Mouse (Mus musculus): ENCODE data around the gene Map4k1. TPM values are rescaled to one million over a fixed set of nuclear protein-coding genes. Genes with fewer than 3 reads are reported as not detected.

The Map4k1 gene
- polyA plus RNA-seq, 1 experiment: 27.4 TPM

GRCm38 (mm10) chr7:29044302-29044701 is 62.5 kb downstream of the Map4k1 start:
- 79% methylated on average over 9 of the region's 9 CpGs for WGBS
- no peak for DNase-seq (ENCODE audit: low read depth, low spot score)

GRCm38 (mm10) chr7:29046533-29046932 is 64.7 kb downstream of the Map4k1 start:
- no peak for DNase-seq (ENCODE audit: low read depth, low spot score)
- WGBS: 9% methylated on average over 12 of the region's 12 CpGs

GRCm38 (mm10) chr7:29048070-29048469 is 66.2 kb downstream of the Map4k1 start:
- 86% methylated on average over 3 of the region's 3 CpGs for WGBS

GRCm38 (mm10) chr7:29048615-29049014 is 66.8 kb downstream of the Map4k1 start:
- no peak for DNase-seq (ENCODE audit: low read depth, low spot score)
- 76% methylated on average over 11 of the region's 11 CpGs for WGBS

More at GRCm38 (mm10) chr7:29048070-29048469, 66.2 kb downstream of the Map4k1 start:
- DNase-seq (ENCODE audit: low read depth, low spot score): no peak

GRCm38 (mm10) chr7:29050797-29051196 is 68.9 kb downstream of the Map4k1 start:
- WGBS: 64% methylated on average over 2 of the region's 2 CpGs
- no peak for DNase-seq (ENCODE audit: low read depth, low spot score)

- no peak for DNase-seq (ENCODE audit: low read depth, low spot score)
- WGBS: 5% methylated on average over 19 of the region's 19 CpGs
These were observed 71.0 kb downstream of the Map4k1 start for GRCm38 (mm10) chr7:29052821-29053220.

Other genes with a start within 250 kb of the Map4k1 start
- 67.1 and 70.6 TPM in 2 replicates for gene Mrps12, start 240.2 kb upstream of the Map4k1 start, polyA plus RNA-seq (2012; rRNA removed)
- 25.0 and 27.4 TPM in 2 replicates for gene Sars2, start 240.1 kb upstream of the Map4k1 start, polyA plus RNA-seq (2012; rRNA removed)
- not detected in 2 replicates for gene Ccer2, start 225.9 kb upstream of the Map4k1 start, polyA plus RNA-seq (2012; rRNA removed)
- 40.2 and 53.9 TPM in 2 replicates for gene Sirt2, start 215.3 kb upstream of the Map4k1 start, polyA plus RNA-seq (2012; rRNA removed)
- 56.7 and 72.9 TPM in 2 replicates for gene Nfkbib, start 214.5 kb upstream of the Map4k1 start, polyA plus RNA-seq (2012; rRNA removed)
- gene Rinl, start 193.1 kb upstream of the Map4k1 start, polyA plus RNA-seq (2012; rRNA removed): 6.4 and 7.5 TPM in 2 replicates
- 273 and 275 TPM in 2 replicates for gene Hnrnpl, start 173.5 kb upstream of the Map4k1 start, polyA plus RNA-seq (2012; rRNA removed)
- 244 and 306 TPM in 2 replicates for gene Ech1, start 156.8 kb upstream of the Map4k1 start, polyA plus RNA-seq (2012; rRNA removed)
- 4,043 and 4,779 TPM in 2 replicates for gene Lgals4, start 148.2 kb upstream of the Map4k1 start, polyA plus RNA-seq (2012; rRNA removed)
- gene Lgals7, start 118.2 kb upstream of the Map4k1 start, polyA plus RNA-seq (2012; rRNA removed): 0.59 and 1.9 TPM in 2 replicates
- 0.14 and 0.22 TPM in 2 replicates for gene Capn12, start 100.6 kb upstream of the Map4k1 start, polyA plus RNA-seq (2012; rRNA removed)
- gene Actn4, start 19.7 kb upstream of the Map4k1 start, polyA plus RNA-seq (2012; rRNA removed): 542 and 776 TPM in 2 replicates
- 281 and 323 TPM in 2 replicates for gene Eif3k, start 186 bp upstream of the Map4k1 start, polyA plus RNA-seq (2012; rRNA removed)
- gene Ryr1, start 143.1 kb downstream of the Map4k1 start, polyA plus RNA-seq (2012; rRNA removed): 0.09 and 0.11 TPM in 2 replicates
- gene Rasgrp4, start 152.8 kb downstream of the Map4k1 start, polyA plus RNA-seq (2012; rRNA removed): 2.1 and 2.9 TPM in 2 replicates
- gene Fam98c, start 174.2 kb downstream of the Map4k1 start, polyA plus RNA-seq (2012; rRNA removed): 115 and 131 TPM in 2 replicates
- 0.40 and 0.47 TPM in 2 replicates for gene Ggn, start 188.2 kb downstream of the Map4k1 start, polyA plus RNA-seq (2012; rRNA removed)
- gene Spred3, start 188.4 kb downstream of the Map4k1 start, polyA plus RNA-seq (2012; rRNA removed): 1.1 and 1.8 TPM in 2 replicates
- 201 and 229 TPM in 2 replicates for gene Psmd8, start 198.7 kb downstream of the Map4k1 start, polyA plus RNA-seq (2012; rRNA removed)
- gene Catsperg1, start 232.0 kb downstream of the Map4k1 start, polyA plus RNA-seq (2012; rRNA removed): 0.56 and 0.80 TPM in 2 replicates

Measured in large intestine, adult 2 months (tissue).